Mouse (Mus musculus): ENCODE measurements around the gene Selenof. TPM values are rescaled to one million over a fixed set of nuclear protein-coding genes. Genes with fewer than 3 reads are reported as not detected.

Selenof gene
- polyA plus RNA-seq, 1 experiment from 2014 or later = 619 TPM

GRCm38 (mm10) chr3:144574256-144574655 is 4.2 kb downstream of the Selenof start:
- H3K27me3 ChIP-seq (replicated peaks; ENCODE audit: control insufficient read depth, insufficient read depth, low read length) = no peaks in the 10 kb centered on the region
- ATAC-seq = no peak
- no peak overlapping the region for H3K9ac ChIP-seq (ENCODE audit: low read depth, low read length)
- no peak overlapping the region for H3K27ac ChIP-seq (ENCODE audit: low read depth, low read length)
- H3K4me1 ChIP-seq (ENCODE audit: control insufficient read depth, insufficient read depth, low read depth, low read length) = peaks cover 15% of the 10 kb centered on the region
- H3K36me3 ChIP-seq (ENCODE audit: control insufficient read depth, insufficient read depth, low read length) = peaks cover 7% of the 10 kb centered on the region; the same call in 1 of the 2 replicates
- H3K4me3 ChIP-seq (ENCODE audit: low read length) = no peak overlapping the region
- 90% methylated on average over 7 of the region's 7 CpGs for WGBS
- no peaks in the 10 kb centered on the region for H3K9me3 ChIP-seq (ENCODE audit: control insufficient read depth, low read length)
- no peak overlapping the region for H3K4me2 ChIP-seq (ENCODE audit: low read length)

GRCm38 (mm10) chr3:144577366-144578340 is 7.5 kb downstream of the Selenof start:
- Histone ChIP-seq H3K9ac (ENCODE audit: low read depth, low read length) (no peak overlapping the region), H3K9me3 (ENCODE audit: control insufficient read depth, low read length) (no peaks in the 10 kb centered on the region), H3K27ac (ENCODE audit: low read depth, low read length) (no peak overlapping the region), H3K27me3 (replicated peaks; ENCODE audit: control insufficient read depth, insufficient read depth, low read length) (no peaks in the 10 kb centered on the region), H3K36me3 (ENCODE audit: control insufficient read depth, insufficient read depth, low read length) (peaks cover 18% of the 10 kb centered on the region; the same call in 1 of the 2 replicates), H3K4me1 (ENCODE audit: control insufficient read depth, insufficient read depth, low read depth, low read length) (peaks cover 3% of the 10 kb centered on the region; the same call in 1 of the 2 replicates), H3K4me3 (ENCODE audit: low read length) (no peak overlapping the region), H3K4me2 (ENCODE audit: low read length) (no peak overlapping the region)
- no peak for ATAC-seq
- WGBS = 89% methylated on average over 10 of the region's 10 CpGs

- Histone ChIP-seq H3K27ac (ENCODE audit: low read depth, low read length) (no peak overlapping the region), H3K4me2 (ENCODE audit: low read length) (no peak overlapping the region), H3K36me3 (ENCODE audit: control insufficient read depth, insufficient read depth, low read length) (peaks cover 16% of the 10 kb centered on the region; the same call in 1 of the 2 replicates), H3K9me3 (ENCODE audit: control insufficient read depth, low read length) (no peaks in the 10 kb centered on the region), H3K27me3 (replicated peaks; ENCODE audit: control insufficient read depth, insufficient read depth, low read length) (no peaks in the 10 kb centered on the region), H3K4me1 (ENCODE audit: control insufficient read depth, insufficient read depth, low read depth, low read length) (no peaks in the 10 kb centered on the region; the same call in 1 of the 2 replicates), H3K9ac (ENCODE audit: low read depth, low read length) (no peak overlapping the region), H3K4me3 (ENCODE audit: low read length) (no peak overlapping the region)
- 93% methylated on average over 4 of the region's 4 CpGs for WGBS
- ATAC-seq = no peak
Measured at GRCm38 (mm10) chr3:144578921-144579320, 8.8 kb downstream of the Selenof start.

- no peak overlapping the region for H3K4me3 ChIP-seq (ENCODE audit: low read length)
- peaks cover 16% of the 10 kb centered on the region; the same call in 1 of the 2 replicates for H3K36me3 ChIP-seq (ENCODE audit: control insufficient read depth, insufficient read depth, low read length)
- no peak overlapping the region for H3K27ac ChIP-seq (ENCODE audit: low read depth, low read length)
- no peaks in the 10 kb centered on the region for H3K4me1 ChIP-seq (ENCODE audit: control insufficient read depth, insufficient read depth, low read depth, low read length)
- no peaks in the 10 kb centered on the region for H3K27me3 ChIP-seq (replicated peaks; ENCODE audit: control insufficient read depth, insufficient read depth, low read length)
- no peak overlapping the region for H3K4me2 ChIP-seq (ENCODE audit: low read length)
- no peaks in the 10 kb centered on the region for H3K9me3 ChIP-seq (ENCODE audit: control insufficient read depth, low read length)
- no peak for ATAC-seq
- H3K9ac ChIP-seq (ENCODE audit: low read depth, low read length) = no peak overlapping the region
- WGBS = 80% methylated on average over 5 of the region's 5 CpGs
Measured at GRCm38 (mm10) chr3:144579796-144580195, 9.7 kb downstream of the Selenof start.

GRCm38 (mm10) chr3:144580281-144580680 is 10.2 kb downstream of the Selenof start:
- Histone ChIP-seq H3K4me2 (ENCODE audit: low read length) (no peak overlapping the region), H3K4me1 (ENCODE audit: control insufficient read depth, insufficient read depth, low read depth, low read length) (no peaks in the 10 kb centered on the region), H3K4me3 (ENCODE audit: low read length) (no peak overlapping the region), H3K36me3 (ENCODE audit: control insufficient read depth, insufficient read depth, low read length) (peaks cover 16% of the 10 kb centered on the region; the same call in 1 of the 2 replicates), H3K9ac (ENCODE audit: low read depth, low read length) (no peak overlapping the region), H3K27me3 (replicated peaks; ENCODE audit: control insufficient read depth, insufficient read depth, low read length) (no peaks in the 10 kb centered on the region), H3K9me3 (ENCODE audit: control insufficient read depth, low read length) (no peaks in the 10 kb centered on the region), H3K27ac (ENCODE audit: low read depth, low read length) (no peak overlapping the region)
- no peak for ATAC-seq
- WGBS = 86% methylated on average over 7 of the region's 7 CpGs

- no peak overlapping the region for H3K4me3 ChIP-seq (ENCODE audit: low read length)
- H3K4me2 ChIP-seq (ENCODE audit: low read length) = no peak overlapping the region
Measured at GRCm38 (mm10) chr3:144581842-144582241, 11.7 kb downstream of the Selenof start.

GRCm38 (mm10) chr3:144582306-144582705 is 12.2 kb downstream of the Selenof start:
- H3K27me3 ChIP-seq (replicated peaks; ENCODE audit: control insufficient read depth, insufficient read depth, low read length) = no peaks in the 10 kb centered on the region
- no peak for ATAC-seq
- H3K4me1 ChIP-seq (ENCODE audit: control insufficient read depth, insufficient read depth, low read depth, low read length) = no peaks in the 10 kb centered on the region
- no peak overlapping the region for H3K4me3 ChIP-seq (ENCODE audit: low read length)
- no peak overlapping the region for H3K9ac ChIP-seq (ENCODE audit: low read depth, low read length)
- H3K27ac ChIP-seq (ENCODE audit: low read depth, low read length) = no peak overlapping the region
- H3K9me3 ChIP-seq (ENCODE audit: control insufficient read depth, low read length) = no peaks in the 10 kb centered on the region
- H3K4me2 ChIP-seq (ENCODE audit: low read length) = no peak overlapping the region
- H3K36me3 ChIP-seq (ENCODE audit: control insufficient read depth, insufficient read depth, low read length) = peaks cover 16% of the 10 kb centered on the region; the same call in 1 of the 2 replicates
- WGBS = 93% methylated on average over 4 of the region's 4 CpGs

More at GRCm38 (mm10) chr3:144581842-144582241, 11.7 kb downstream of the Selenof start:
- peaks cover 16% of the 10 kb centered on the region; the same call in 1 of the 2 replicates for H3K36me3 ChIP-seq (ENCODE audit: control insufficient read depth, insufficient read depth, low read length)
- H3K9me3 ChIP-seq (ENCODE audit: control insufficient read depth, low read length) = no peaks in the 10 kb centered on the region
- no peaks in the 10 kb centered on the region for H3K4me1 ChIP-seq (ENCODE audit: control insufficient read depth, insufficient read depth, low read depth, low read length)
- WGBS = 86% methylated on average over 3 of the region's 3 CpGs
- no peak overlapping the region for H3K27ac ChIP-seq (ENCODE audit: low read depth, low read length)
- ATAC-seq = no peak
- no peaks in the 10 kb centered on the region for H3K27me3 ChIP-seq (replicated peaks; ENCODE audit: control insufficient read depth, insufficient read depth, low read length)
- H3K9ac ChIP-seq (ENCODE audit: low read depth, low read length) = no peak overlapping the region

GRCm38 (mm10) chr3:144583789-144584188 is 13.7 kb downstream of the Selenof start:
- no peak overlapping the region for H3K4me3 ChIP-seq (ENCODE audit: low read length)
- no peaks in the 10 kb centered on the region for H3K9me3 ChIP-seq (ENCODE audit: control insufficient read depth, low read length)
- no peak overlapping the region for H3K4me2 ChIP-seq (ENCODE audit: low read length)
- no peak for ATAC-seq
- H3K9ac ChIP-seq (ENCODE audit: low read depth, low read length) = no peak overlapping the region
- no peak overlapping the region for H3K27ac ChIP-seq (ENCODE audit: low read depth, low read length)
- H3K36me3 ChIP-seq (ENCODE audit: control insufficient read depth, insufficient read depth, low read length) = peaks cover 11% of the 10 kb centered on the region; the same call in 1 of the 2 replicates
- 69% methylated on average over 5 of the region's 5 CpGs for WGBS
- no peaks in the 10 kb centered on the region for H3K4me1 ChIP-seq (ENCODE audit: control insufficient read depth, insufficient read depth, low read depth, low read length)
- no peaks in the 10 kb centered on the region for H3K27me3 ChIP-seq (replicated peaks; ENCODE audit: control insufficient read depth, insufficient read depth, low read length)

- WGBS = 92% methylated on average over 6 of the region's 6 CpGs
- Histone ChIP-seq H3K9ac (ENCODE audit: low read depth, low read length) (no peak overlapping the region), H3K4me3 (ENCODE audit: low read length) (no peak overlapping the region), H3K4me1 (ENCODE audit: control insufficient read depth, insufficient read depth, low read depth, low read length) (no peaks in the 10 kb centered on the region), H3K27me3 (replicated peaks; ENCODE audit: control insufficient read depth, insufficient read depth, low read length) (no peaks in the 10 kb centered on the region), H3K27ac (ENCODE audit: low read depth, low read length) (no peak overlapping the region), H3K36me3 (ENCODE audit: control insufficient read depth, insufficient read depth, low read length) (peaks cover 4% of the 10 kb centered on the region; the same call in 1 of the 2 replicates), H3K9me3 (ENCODE audit: control insufficient read depth, low read length) (no peaks in the 10 kb centered on the region), H3K4me2 (ENCODE audit: low read length) (no peak overlapping the region)
- ATAC-seq = no peak
Measured at GRCm38 (mm10) chr3:144584789-144585553, 14.9 kb downstream of the Selenof start.
